Comparison of ENCODE assay signal across 28 mouse cellular contexts in the genomic region with DNA sequence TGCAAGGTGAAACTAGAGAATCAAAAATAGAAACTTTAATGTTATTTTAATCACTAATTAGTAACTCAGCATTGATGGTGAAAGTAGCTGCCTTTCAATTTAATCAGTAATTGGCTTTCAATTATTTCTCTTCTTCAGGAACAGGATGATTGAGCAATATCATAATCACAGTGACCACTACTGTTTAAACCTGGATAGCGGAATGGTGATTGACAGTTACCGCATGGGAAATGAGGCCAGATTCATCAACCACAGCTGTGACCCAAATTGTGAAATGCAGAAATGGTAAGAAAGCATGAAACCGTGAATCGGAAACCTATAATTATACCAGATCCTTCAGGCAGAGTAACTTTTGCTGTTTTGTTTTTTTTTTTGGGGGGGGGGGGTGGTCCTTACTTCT. TPM values are rescaled to one million over a fixed set of nuclear protein-coding genes. Genes with fewer than 3 reads are reported as not detected.
"Had no signal": no experiment of that assay in that cellular context is flagged by ENCODE, and none has a peak within 500 bp of the region (broad histone marks: within the 10 kb centered on the region; RNA-seq: fewer than 3 reads in every experiment).

No protein-coding gene starts in this region.

- ATAC-seq: liver, postnatal 0 days; lung, postnatal 0 days; midbrain, embryonic 16.5 days had no signal

- H3K27ac ChIP-seq: lung, embryonic 15.5 days; macrophage; midbrain, embryonic 10.5 days; midbrain, embryonic 12.5 days; neural tube, embryonic 13.5 days; neural tube, embryonic 15.5 days had no signal

- DNase-seq: liver, postnatal 0 days; lung, adult 2 months; lung, postnatal 14 days; lung, postnatal 36 days; midbrain, embryonic 14.5 days; right cerebral cortex, adult 18-20 months; right cerebral cortex, postnatal 25 days; right cerebral cortex, postnatal 4 days; spleen, adult 18-20 months; thymus, adult 18-20 months; thymus, postnatal 14 days; thymus, postnatal 36 days had no signal

- H3K4me3 ChIP-seq: lung, embryonic 15.5 days; midbrain, embryonic 10.5 days; midbrain, embryonic 12.5 days; myocyte; neural tube, embryonic 13.5 days; neural tube, embryonic 15.5 days had no signal

- H3K4me1 ChIP-seq: lung, embryonic 15.5 days; midbrain, embryonic 10.5 days; midbrain, embryonic 12.5 days; neural tube, embryonic 13.5 days; neural tube, embryonic 15.5 days had no signal

- H3K27me3 ChIP-seq: lung, embryonic 15.5 days; midbrain, embryonic 12.5 days; neural tube, embryonic 13.5 days; neural tube, embryonic 15.5 days had no signal

- H3K9me3 ChIP-seq: lung, embryonic 15.5 days; midbrain, embryonic 10.5 days; midbrain, embryonic 12.5 days; neural tube, embryonic 13.5 days; neural tube, embryonic 15.5 days had no signal

RNA-seq across cellular contexts. Expression of gene Gm43738, which starts 57.5 kb away (rescaled TPM):
- total RNA-seq: megakaryocyte, adult 5-6 weeks; megakaryocyte-erythroid progenitor cell, adult 5-6 weeks had no signal
- polyA plus RNA-seq: liver, postnatal 0 days; lung, adult 2 months; lung, postnatal 0 days; macrophage; midbrain, embryonic 10.5 days; midbrain, embryonic 12.5 days; midbrain, embryonic 14.5 days; midbrain, embryonic 16.5 days; neural tube, embryonic 11.5 days; neural tube, embryonic 13.5 days; neural tube, embryonic 15.5 days; small intestine, adult 2 months; stomach, embryonic 14.5 days; stomach, embryonic 16.5 days; thymus, postnatal 0 days had no signal
